Mouse (Mus musculus) limb, embryonic 10.5 days (tissue): ENCODE results near the gene Creg2. TPM values are rescaled to one million over a fixed set of nuclear protein-coding genes. Genes with fewer than 3 reads are reported as not detected.

Experiments used
- DNase-seq: peaks from one replicate; pipeline ENCODE4 v3.0.0-alpha.2; 2017; ENCODE audit warnings: low spot score
- H3K27ac ChIP-seq: fragments of 300-500 bp; sonication (generic); 2 replicates; pipeline ENCODE4 v1.5.1; 2016; ENCODE audit warnings: mild to moderate bottlenecking
- H3K27me3 ChIP-seq: fragments of 300-500 bp; sonication (generic); 2 replicates; pipeline ENCODE4 v1.6.1; 2016; ENCODE audit warnings: low read depth, mild to moderate bottlenecking; ENCODE audit not compliant: poor library complexity, severe bottlenecking
- H3K36me3 ChIP-seq: fragments of 300-500 bp; sonication (generic); 2 replicates; pipeline ENCODE4 v1.6.1; 2016; ENCODE audit warnings: mild to moderate bottlenecking, moderate library complexity
- H3K4me1 ChIP-seq: fragments of 300-500 bp; sonication (generic); 2 replicates; pipeline ENCODE4 v1.6.1; 2016
- H3K4me3 ChIP-seq: fragments of 300-500 bp; sonication (generic); 2 replicates; pipeline ENCODE4 v1.5.1; 2016; ENCODE audit warnings: mild to moderate bottlenecking, moderate library complexity
- H3K9me3 ChIP-seq: fragments of 300-500 bp; sonication (generic); replicated peaks from 2 replicates; pipeline ENCODE4 v1.6.1; 2016; ENCODE audit warnings: mild to moderate bottlenecking
- WGBS: fragments of 180-500 bp; shearing (Covaris S2); methylation state at CpG from one replicate; pipeline ENCODE4 v1.1.7; 2016; 5-methylcytosine and 5-hydroxymethylcytosine counted together
- polyA plus RNA-seq: library from polyadenylated mRNA; unstranded; fragments of >200 nt; fragmentation: Nextera tagmentation; extraction: Ambion mirVana; gene quantifications from 2 replicates; pipeline ENCODE4 v1.2.1, GENCODE M21; 2016

Creg2 gene
- polyA plus RNA-seq, result 0.06 TPM in 1 of 2 replicates, not detected in the other

DNA sequence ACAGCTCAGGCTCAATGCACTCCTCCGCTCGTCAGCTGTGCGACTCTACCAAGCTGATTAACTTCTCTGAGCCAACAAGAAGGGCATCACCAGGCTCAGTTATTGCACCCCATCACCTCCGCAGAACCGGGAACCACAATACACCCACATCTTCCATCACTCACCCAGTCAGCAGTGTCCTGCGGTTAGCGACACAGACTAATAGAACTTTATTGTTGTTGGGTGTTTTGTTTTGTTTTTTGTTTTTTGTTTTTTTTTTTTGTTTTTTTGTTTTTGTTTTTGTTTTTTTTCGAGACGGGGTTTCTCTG is at the start of gene Creg2:
Gene Creg2 (minus strand): TSS at position 234 of the 308 bp plus-strand sequence.
- peaks cover 58% of the 10 kb centered on the region for H3K27me3 ChIP-seq
- WGBS, result 42% methylated on average over 9 of the region's 9 CpGs
- H3K4me3 ChIP-seq, result peak within 1 kb of the TSS; percentile 64
- no peak for DNase-seq
- H3K36me3 ChIP-seq, result no peaks in the 10 kb centered on the region
- H3K9me3 ChIP-seq, result no peaks in the 10 kb centered on the region
- H3K4me1 ChIP-seq, result peaks cover 14% of the 10 kb centered on the region
- peak within 1 kb of the TSS; percentile 36; the same call in 1 of the 2 replicates for H3K27ac ChIP-seq

DNA sequence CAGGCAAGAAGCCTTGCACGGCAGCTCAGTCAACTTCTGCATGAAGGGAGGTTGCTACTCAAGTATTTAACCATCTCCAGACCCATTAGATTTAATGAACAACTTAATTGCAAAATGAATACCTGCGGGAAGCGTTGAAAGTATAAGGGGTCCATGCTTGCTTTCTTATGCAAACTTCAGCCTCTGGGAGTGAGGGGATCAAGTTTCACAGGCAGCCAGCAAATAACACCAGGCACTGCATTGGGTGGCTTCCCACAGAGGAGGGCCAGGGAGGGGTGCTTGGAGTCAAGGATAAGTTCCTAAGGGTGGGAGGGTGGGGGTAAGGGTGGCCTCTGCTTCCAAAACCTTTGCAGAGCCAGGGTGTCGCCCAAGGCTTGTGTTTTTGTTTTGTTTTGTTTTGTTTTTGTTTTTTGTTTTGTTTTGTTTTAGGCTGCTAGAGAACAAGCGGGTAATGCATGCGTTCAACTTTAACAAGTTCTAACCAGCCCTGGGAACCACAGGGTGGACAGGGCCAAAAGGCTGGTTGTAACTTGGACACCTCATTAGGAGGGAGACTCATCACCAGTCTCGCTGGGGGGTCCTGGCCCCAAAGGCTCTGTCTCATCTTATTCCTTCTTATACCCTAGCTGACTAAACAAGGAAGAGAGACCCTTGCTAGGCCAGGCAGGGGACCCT is 49.5 kb upstream of the Creg2 start:
- no peaks in the 10 kb centered on the region for H3K27me3 ChIP-seq
- H3K4me1 ChIP-seq, result peaks cover 47% of the 10 kb centered on the region
- WGBS, result 11% methylated on average over 7 of the region's 7 CpGs
- peak; percentile 58 for DNase-seq
- H3K27ac ChIP-seq, result peak overlapping the region; percentile 87
- no peaks in the 10 kb centered on the region for H3K36me3 ChIP-seq
- H3K9me3 ChIP-seq, result no peaks in the 10 kb centered on the region
- H3K4me3 ChIP-seq, result no peak overlapping the region

DNA sequence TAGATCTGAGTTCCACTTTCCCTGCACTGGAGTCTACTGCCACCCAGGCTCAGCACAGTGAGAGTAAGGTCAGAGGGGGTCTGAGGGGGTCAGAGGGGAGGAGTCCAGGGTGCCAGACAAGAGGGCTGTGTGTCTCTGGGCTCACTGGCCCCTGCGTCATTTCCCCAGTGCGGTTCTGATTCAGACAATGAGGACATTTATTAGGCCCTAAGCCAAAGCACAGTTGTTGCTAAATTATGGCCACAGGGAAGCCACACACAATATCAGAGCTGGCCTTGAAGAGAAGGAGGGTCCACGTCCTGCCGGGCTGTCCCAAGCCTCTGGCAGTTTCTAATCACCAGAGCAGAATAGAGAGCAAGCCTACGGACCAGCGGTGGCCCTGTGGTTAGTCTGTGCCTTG is 47.2 kb upstream of the Creg2 start:
- Histone ChIP-seq H3K4me3 (no peak overlapping the region), H3K9me3 (no peaks in the 10 kb centered on the region), H3K27me3 (no peaks in the 10 kb centered on the region), H3K36me3 (no peaks in the 10 kb centered on the region), H3K4me1 (peaks cover 55% of the 10 kb centered on the region), H3K27ac (peak overlapping the region; percentile 63)
- WGBS, result 56% methylated on average over 6 of the region's 6 CpGs
- DNase-seq, result no peak

DNA sequence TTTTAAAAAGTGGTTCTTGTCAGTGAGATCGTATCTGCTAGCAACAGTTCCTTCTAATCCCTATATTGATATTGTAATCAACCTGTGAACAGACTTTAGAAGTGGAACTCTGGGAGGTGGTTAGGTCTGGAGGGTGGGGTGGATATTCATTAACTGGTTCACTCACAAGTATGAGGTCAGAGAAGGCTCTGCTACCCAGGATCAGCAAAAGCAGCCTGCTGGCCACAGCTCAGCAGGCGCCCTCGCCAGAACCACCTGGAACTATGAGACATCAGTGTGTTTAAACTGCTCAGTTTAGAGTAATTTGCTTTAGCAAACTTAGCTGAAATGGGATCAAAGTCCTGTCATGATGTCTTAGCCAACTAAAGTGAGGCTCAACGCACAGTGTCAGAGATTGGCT is 43.9 kb upstream of the Creg2 start:
- no peak for DNase-seq
- Histone ChIP-seq H3K27ac (no peak overlapping the region), H3K36me3 (no peaks in the 10 kb centered on the region), H3K9me3 (no peaks in the 10 kb centered on the region), H3K4me1 (peaks cover 33% of the 10 kb centered on the region), H3K27me3 (peaks cover 6% of the 10 kb centered on the region; the same call in 1 of the 2 replicates), H3K4me3 (no peak overlapping the region)
- WGBS, result 77% methylated on average over 4 of the region's 4 CpGs

DNA sequence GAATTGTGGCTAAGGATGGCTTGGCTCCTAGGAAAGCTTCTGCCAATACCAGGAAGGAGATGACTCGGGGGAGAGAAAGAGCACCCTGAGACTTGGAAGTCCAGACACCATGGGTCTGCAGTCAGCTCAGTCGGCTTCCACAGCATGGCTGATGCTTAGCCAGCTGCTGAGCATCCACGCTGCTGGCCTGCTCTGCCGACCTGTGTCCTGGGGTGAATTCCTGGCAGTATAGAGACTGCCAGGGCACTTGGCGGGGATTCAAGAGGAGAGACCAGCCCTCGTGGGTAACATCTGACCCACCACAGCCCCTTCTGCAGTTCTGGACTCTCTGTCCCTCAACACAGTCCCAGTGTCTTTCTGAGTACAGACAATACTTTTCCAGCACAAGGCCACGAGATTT is 43.5 kb upstream of the Creg2 start:
- Histone ChIP-seq H3K36me3 (no peaks in the 10 kb centered on the region), H3K27ac (no peak overlapping the region), H3K27me3 (peaks cover 6% of the 10 kb centered on the region; the same call in 1 of the 2 replicates), H3K4me1 (peaks cover 28% of the 10 kb centered on the region), H3K9me3 (no peaks in the 10 kb centered on the region), H3K4me3 (no peak overlapping the region)
- WGBS, result 70% methylated on average over 7 of the region's 7 CpGs
- DNase-seq, result no peak

DNA sequence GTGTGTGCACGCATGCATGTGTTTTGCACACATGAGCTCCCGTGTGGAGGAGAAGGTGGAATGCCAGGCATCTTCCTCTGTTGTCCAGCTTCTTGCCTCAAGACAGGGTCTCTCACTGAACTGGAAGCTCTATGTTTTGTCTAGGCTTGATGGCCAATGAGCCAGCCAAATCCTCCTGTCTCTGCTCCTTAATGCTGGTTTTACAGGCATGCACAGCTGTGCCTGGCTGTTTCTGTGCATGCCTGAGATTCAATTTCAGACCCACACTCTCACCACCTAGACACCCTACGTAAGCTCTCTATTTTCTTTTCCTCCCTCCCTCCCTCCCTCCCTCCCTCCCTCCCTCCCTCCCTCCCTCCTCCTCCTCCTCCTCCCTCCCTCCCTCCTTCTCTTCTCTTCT is 40.7 kb upstream of the Creg2 start:
- H3K4me1 ChIP-seq, result peaks cover 19% of the 10 kb centered on the region

DNA sequence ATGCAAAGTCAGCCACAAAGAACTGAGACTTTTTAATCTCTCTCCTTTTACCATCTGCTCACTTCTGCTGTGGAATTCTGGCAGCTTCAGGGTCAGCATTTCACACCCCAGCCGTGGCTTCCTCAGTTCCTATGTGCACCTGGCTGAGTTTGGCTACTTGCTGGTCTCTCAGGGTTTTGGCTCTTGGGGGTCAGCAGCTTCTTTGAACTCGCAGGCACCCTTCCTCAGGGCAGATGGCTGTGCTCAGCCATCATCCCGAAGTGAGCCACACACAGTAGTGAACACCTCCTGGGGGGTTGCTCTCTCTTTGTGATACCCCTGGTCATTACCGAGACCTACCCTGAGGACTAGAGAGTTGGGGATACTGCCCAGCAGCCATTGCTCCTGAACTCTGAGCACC is 39.8 kb upstream of the Creg2 start:
- Histone ChIP-seq H3K9me3 (no peaks in the 10 kb centered on the region), H3K27ac (peak overlapping the region; percentile 14; the same call in 1 of the 2 replicates), H3K4me3 (no peak overlapping the region), H3K4me1 (peaks cover 23% of the 10 kb centered on the region), H3K36me3 (no peaks in the 10 kb centered on the region), H3K27me3 (peaks cover 6% of the 10 kb centered on the region; the same call in 1 of the 2 replicates)
- 35% methylated on average over 4 of the region's 4 CpGs for WGBS
- DNase-seq, result no peak

More for the DNA sequence above, 40.7 kb upstream of the Creg2 start:
- H3K36me3 ChIP-seq, result no peaks in the 10 kb centered on the region
- WGBS, result 72% methylated on average over 3 of the region's 3 CpGs
- H3K9me3 ChIP-seq, result no peaks in the 10 kb centered on the region
- no peak overlapping the region for H3K4me3 ChIP-seq
- no peak for DNase-seq
- H3K27me3 ChIP-seq, result peaks cover 6% of the 10 kb centered on the region; the same call in 1 of the 2 replicates
- no peak overlapping the region for H3K27ac ChIP-seq

DNA sequence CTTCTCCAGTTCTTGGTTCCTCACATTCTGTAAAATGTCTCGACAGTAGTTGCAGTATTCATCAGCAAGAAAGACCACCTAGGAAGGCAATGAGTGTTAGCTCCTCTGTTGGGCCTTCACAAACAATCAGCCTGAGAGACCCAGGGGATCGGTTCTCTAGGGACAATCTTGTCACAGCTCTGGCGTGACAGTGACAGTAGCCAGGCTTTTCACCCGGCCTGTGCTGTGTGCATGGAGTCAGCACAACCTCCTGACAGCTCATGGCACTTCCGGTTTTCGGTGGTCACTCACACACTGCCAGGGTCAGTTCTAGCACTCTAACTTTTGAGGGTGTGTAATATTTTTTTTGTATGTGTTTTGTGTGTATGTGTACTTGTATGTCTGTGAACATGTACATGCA is 37.3 kb upstream of the Creg2 start:
- Histone ChIP-seq H3K4me1 (peaks cover 14% of the 10 kb centered on the region), H3K4me3 (no peak overlapping the region), H3K9me3 (no peaks in the 10 kb centered on the region), H3K27ac (no peak overlapping the region), H3K27me3 (peaks cover 6% of the 10 kb centered on the region; the same call in 1 of the 2 replicates), H3K36me3 (no peaks in the 10 kb centered on the region)
- no peak for DNase-seq
- 62% methylated on average over 6 of the region's 6 CpGs for WGBS

DNA sequence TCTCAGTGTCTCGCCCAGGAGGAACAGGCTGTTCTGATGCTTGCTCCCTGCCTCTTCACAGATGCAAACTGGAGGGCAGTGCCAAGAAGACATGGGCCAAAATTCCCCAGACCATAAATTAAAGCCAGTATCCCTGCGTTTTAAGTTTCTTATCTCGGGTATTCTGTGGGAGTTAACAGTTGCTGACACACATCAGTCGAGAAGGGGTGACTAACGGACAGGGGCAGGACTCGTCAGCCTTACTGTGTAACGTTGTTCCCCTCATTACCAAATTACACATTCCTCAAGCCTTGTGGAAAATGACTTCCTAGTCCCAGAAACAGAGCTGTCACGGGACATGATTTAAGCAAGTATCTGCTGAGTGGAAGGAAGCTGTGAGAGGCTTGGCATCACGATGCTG is 36.0 kb upstream of the Creg2 start:
- no peaks in the 10 kb centered on the region for H3K36me3 ChIP-seq

DNA sequence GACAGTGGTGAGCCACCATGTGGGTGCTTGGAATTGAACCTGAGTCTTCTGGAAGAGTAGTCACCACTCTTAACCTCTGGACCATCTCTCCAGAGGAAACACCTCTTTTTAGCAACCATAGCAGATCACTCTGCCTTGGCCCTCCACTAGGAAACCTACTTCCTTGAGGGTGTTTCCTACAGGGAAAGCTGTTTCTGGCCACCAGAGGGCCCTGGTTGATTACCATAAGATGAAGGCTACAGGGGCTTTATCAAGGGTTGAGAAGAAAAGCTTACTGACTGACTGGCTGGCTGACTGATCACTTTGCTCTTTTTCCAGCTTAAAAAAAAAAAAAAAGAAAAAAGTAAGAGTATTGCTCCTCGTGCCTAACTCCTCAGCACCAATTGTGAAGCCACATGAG is 34.6 kb upstream of the Creg2 start:
- H3K36me3 ChIP-seq, result no peaks in the 10 kb centered on the region
- H3K4me1 ChIP-seq, result peaks cover 7% of the 10 kb centered on the region
- no peak overlapping the region for H3K4me3 ChIP-seq
- WGBS, result 5% methylated on average over 1 of the region's 1 CpGs
- H3K9me3 ChIP-seq, result no peaks in the 10 kb centered on the region
- no peaks in the 10 kb centered on the region for H3K27me3 ChIP-seq
- DNase-seq, result peak; percentile 71
- no peak overlapping the region for H3K27ac ChIP-seq

More for the DNA sequence above, 36.0 kb upstream of the Creg2 start:
- no peak for DNase-seq
- no peak overlapping the region for H3K4me3 ChIP-seq
- H3K27ac ChIP-seq, result no peak overlapping the region
- peaks cover 17% of the 10 kb centered on the region for H3K4me1 ChIP-seq
- no peaks in the 10 kb centered on the region for H3K9me3 ChIP-seq
- 65% methylated on average over 9 of the region's 9 CpGs for WGBS
- H3K27me3 ChIP-seq, result peaks cover 6% of the 10 kb centered on the region; the same call in 1 of the 2 replicates

DNA sequence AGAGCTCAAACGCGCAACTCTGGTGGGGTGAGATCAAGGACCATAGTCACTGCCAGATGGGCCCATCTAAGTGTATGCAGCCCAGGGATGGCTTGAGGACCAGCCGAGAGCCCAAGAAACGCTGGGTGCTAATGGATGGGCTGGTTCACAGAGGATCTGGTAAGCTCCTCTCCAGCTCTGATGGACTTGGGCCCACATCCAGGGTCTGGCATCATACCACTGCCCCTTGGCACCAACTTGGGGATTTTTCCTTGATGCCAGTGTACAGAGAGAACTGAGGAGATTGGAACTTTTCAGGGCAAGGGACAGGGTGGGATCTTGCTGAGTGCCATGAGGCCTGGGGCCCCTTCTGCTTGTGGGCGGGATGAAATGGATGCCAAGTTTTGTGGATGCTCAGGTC is 30.4 kb upstream of the Creg2 start:
- WGBS, result 97% methylated on average over 5 of the region's 5 CpGs

DNA sequence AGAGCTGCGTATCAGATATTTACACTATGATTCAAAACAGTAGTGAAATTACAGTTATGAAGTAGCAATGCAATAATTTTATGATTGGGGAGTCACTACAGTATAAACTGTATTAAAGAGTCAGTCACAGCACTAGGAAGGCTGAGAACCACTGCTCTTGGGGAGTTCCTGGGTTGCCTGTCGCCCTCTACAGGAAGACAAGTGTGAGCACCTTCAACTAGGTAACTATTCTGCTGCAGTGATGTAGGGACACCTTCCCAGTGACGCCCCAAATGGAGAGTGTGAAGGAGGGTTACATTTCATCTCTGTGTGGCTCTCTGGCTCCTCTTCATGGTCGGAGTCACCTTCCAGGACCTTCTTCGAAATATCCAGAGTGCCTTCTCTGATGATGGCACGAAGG is 29.3 kb upstream of the Creg2 start:
- Histone ChIP-seq H3K27ac (no peak overlapping the region), H3K9me3 (no peaks in the 10 kb centered on the region), H3K27me3 (no peaks in the 10 kb centered on the region), H3K36me3 (no peaks in the 10 kb centered on the region), H3K4me1 (peaks cover 7% of the 10 kb centered on the region; the same call in 1 of the 2 replicates), H3K4me3 (no peak overlapping the region)
- no peak for DNase-seq
- 70% methylated on average over 6 of the region's 6 CpGs for whole genome bisulfite sequencing

More for the DNA sequence above, 30.4 kb upstream of the Creg2 start:
- no peak overlapping the region for H3K27ac ChIP-seq
- H3K4me1 ChIP-seq, result peaks cover 11% of the 10 kb centered on the region
- no peak overlapping the region for H3K4me3 ChIP-seq
- DNase-seq, result no peak
- no peaks in the 10 kb centered on the region for H3K9me3 ChIP-seq
- no peaks in the 10 kb centered on the region for H3K36me3 ChIP-seq
- H3K27me3 ChIP-seq, result no peaks in the 10 kb centered on the region

DNA sequence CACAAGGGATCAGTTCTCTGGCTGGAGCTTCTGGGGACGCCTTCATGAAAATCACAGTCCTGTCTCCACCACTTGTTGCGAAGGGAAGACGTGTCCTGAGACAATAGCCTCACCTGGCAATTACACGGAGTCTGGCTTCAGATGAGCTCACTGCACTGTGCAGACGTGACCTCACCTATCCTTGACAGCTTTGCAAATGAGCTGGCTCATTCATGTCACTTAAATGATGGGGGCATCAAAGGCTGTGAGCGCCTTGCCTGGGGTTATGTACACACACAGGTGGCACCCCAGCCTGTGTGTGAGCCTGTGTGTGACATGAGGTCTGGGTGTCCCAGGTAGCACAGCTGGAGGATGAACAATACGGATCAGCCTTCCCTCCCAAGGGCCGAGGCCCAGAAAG is 27.6 kb upstream of the Creg2 start:
- Histone ChIP-seq H3K27ac (no peak overlapping the region), H3K4me3 (no peak overlapping the region), H3K4me1 (peaks cover 7% of the 10 kb centered on the region; the same call in 1 of the 2 replicates), H3K36me3 (no peaks in the 10 kb centered on the region), H3K9me3 (no peaks in the 10 kb centered on the region), H3K27me3 (no peaks in the 10 kb centered on the region)
- DNase-seq, result no peak
- WGBS, result 70% methylated on average over 8 of the region's 8 CpGs
